Mouse (Mus musculus) urinary bladder, postnatal 14 days (tissue): ENCODE measurements around the gene Alpk3.
"Not testable (repeated sequence)": the region's sequence is repeated elsewhere in the genome, so short reads cannot be mapped to it uniquely, and the experiment has no call there.

Experiments used
- DNase-seq: peaks from one replicate; pipeline ENCODE4 v3.0.0; 2021; ENCODE audit warnings: low spot score

Gene Alpk3

GRCm38 (mm10) chr7:81132851-81133279 lies 75.5 kb downstream of the Alpk3 start:
- DNase-seq = peak; percentile 40

GRCm38 (mm10) chr7:81133416-81133815 lies 76.0 kb downstream of the Alpk3 start:
- no peak for DNase-seq

GRCm38 (mm10) chr7:81133941-81134340 lies 76.5 kb downstream of the Alpk3 start:
- no peak for DNase-seq

- DNase-seq = peak; percentile 70
These were observed 77.2 kb downstream of the Alpk3 start for GRCm38 (mm10) chr7:81134614-81135067.

- DNase-seq = no peak
These were observed 79.9 kb downstream of the Alpk3 start for GRCm38 (mm10) chr7:81137292-81137691.

- DNase-seq = peak; percentile 65
These were observed 81.7 kb downstream of the Alpk3 start for GRCm38 (mm10) chr7:81139100-81139499.

GRCm38 (mm10) chr7:81139671-81140404 lies 82.4 kb downstream of the Alpk3 start:
- no peak for DNase-seq

- no peak for DNase-seq
These were observed 84.1 kb downstream of the Alpk3 start for GRCm38 (mm10) chr7:81141541-81141940.

- DNase-seq = not testable (repeated sequence)
These were observed 85.7 kb downstream of the Alpk3 start for GRCm38 (mm10) chr7:81143056-81143455.

GRCm38 (mm10) chr7:81149759-81150158 lies 92.4 kb downstream of the Alpk3 start:
- DNase-seq = no peak

GRCm38 (mm10) chr7:81151216-81151615 lies 93.8 kb downstream of the Alpk3 start:
- DNase-seq = no peak

- no peak for DNase-seq
These were observed 94.9 kb downstream of the Alpk3 start for GRCm38 (mm10) chr7:81152306-81152705.

- no peak for DNase-seq
These were observed 95.4 kb downstream of the Alpk3 start for GRCm38 (mm10) chr7:81152826-81153225.

- DNase-seq = no peak
These were observed 95.9 kb downstream of the Alpk3 start for GRCm38 (mm10) chr7:81153327-81153726.

- not testable (repeated sequence) for DNase-seq
These were observed 96.8 kb downstream of the Alpk3 start for GRCm38 (mm10) chr7:81154244-81154643.

GRCm38 (mm10) chr7:81154960-81155359 lies 97.6 kb downstream of the Alpk3 start:
- DNase-seq = peak; percentile 48
